Mouse (Mus musculus) thymus, adult 2 months (tissue): Measurements from ENCODE around the gene Rpap3. TPM values are rescaled to one million over a fixed set of nuclear protein-coding genes. Genes with fewer than 3 reads are reported as not detected.

ENCODE experiments used
- DNase-seq: peaks from one replicate; pipeline ENCODE4 v3.0.0; 2021
- H3K27ac ChIP-seq: fragments of 200-500 bp; 2 replicates; pipeline ENCODE4 v1.5.1; 2012; ENCODE audit warnings: low read length, control low read depth; ENCODE audit not compliant: control insufficient read depth, insufficient read depth
- H3K27me3 ChIP-seq: fragments of 200-500 bp; 2 replicates; pipeline ENCODE4 v1.6.1; 2012; ENCODE audit warnings: mild to moderate bottlenecking, low read length, moderate library complexity, mixed read lengths; ENCODE audit not compliant: control insufficient read depth, insufficient read depth
- H3K36me3 ChIP-seq: fragments of 200-500 bp; 2 replicates; pipeline ENCODE4 v1.6.1; 2012; ENCODE audit warnings: mild to moderate bottlenecking, low read length, moderate library complexity; ENCODE audit not compliant: control insufficient read depth, insufficient read depth
- H3K4me1 ChIP-seq: fragments of 200-500 bp; replicated peaks from 2 replicates; pipeline ENCODE4 v1.6.1; 2012; ENCODE audit warnings: low read length; ENCODE audit not compliant: control insufficient read depth, insufficient read depth
- H3K4me3 ChIP-seq: fragments of 200-500 bp; 2 replicates; pipeline ENCODE4 v1.5.1; 2012; ENCODE audit warnings: mild to moderate bottlenecking, low read length, control low read depth, moderate library complexity; ENCODE audit not compliant: control insufficient read depth, insufficient read depth
- CTCF ChIP-seq: fragments of 200-500 bp; IDR thresholded peaks from 2 replicates; pipeline ENCODE4 v1.5.1; 2012; ENCODE audit warnings: mild to moderate bottlenecking, control low read depth, low read length, moderate library complexity, borderline replicate concordance; ENCODE audit not compliant: control insufficient read depth, poor library complexity, insufficient read depth; ENCODE audit errors: extremely low read depth
- POLR2A ChIP-seq: fragments of 200-500 bp; IDR thresholded peaks from 2 replicates; pipeline ENCODE4 v1.6.1; 2012; ENCODE audit warnings: mild to moderate bottlenecking, low read length, control low read depth, moderate library complexity; ENCODE audit not compliant: control insufficient read depth, poor library complexity, insufficient read depth; ENCODE audit errors: extremely low read depth
- WGBS: fragments of 180-500 bp; shearing (Covaris S2); methylation state at CpG from one replicate; pipeline ENCODE4 v1.1.7; 2018; 5-methylcytosine and 5-hydroxymethylcytosine counted together
- polyA plus RNA-seq: library from polyadenylated mRNA; depleted of rRNA; stranded (reverse); fragments of >200 nt; gene quantifications from 2 replicates; pipeline ENCODE4 v1.2.3, GENCODE M21; 2012; rRNA removed

The Rpap3 gene
- polyA plus RNA-seq: 5.6 and 6.0 TPM in 2 replicates

DNA sequence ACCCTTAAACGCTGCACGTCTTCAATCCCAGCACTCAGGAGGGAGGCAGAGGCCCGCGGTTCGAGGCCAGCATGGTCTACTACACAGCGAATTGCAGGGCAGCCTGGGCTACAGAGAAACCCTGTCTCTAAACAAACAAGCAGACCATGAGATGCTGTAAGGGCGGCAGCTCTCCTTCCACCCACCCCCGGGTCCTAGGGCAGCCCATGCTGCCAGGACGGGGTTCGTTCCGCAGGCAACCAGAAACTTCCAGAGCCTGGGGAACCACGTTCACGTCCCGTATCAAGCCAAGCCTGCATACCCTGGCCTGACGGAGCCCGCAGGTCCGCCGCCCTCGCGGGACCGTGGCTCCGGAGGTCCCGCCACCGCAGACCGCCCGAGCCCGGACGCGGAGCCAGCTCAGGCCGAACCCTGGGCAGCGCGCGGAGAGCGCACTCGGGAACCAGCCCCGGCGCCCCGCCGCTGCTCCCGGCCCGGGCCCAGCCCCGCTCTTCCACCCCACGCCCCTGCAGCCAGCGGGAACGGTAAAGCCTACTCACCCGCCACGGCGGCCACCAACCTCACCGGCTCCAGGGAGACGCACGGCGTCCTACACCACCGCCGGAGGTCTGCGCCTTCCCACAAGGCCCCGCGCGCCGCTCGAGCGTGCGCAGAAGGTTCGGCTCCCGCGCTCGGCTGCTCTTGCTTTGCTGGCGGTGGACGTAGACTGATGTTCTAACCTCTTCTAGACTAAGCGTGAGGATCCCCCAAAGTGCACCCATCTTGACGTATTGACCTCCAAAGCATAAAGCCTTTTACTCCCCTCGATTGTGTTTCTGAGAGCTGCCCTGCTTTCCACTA is at the start of gene Rpap3:
Gene Rpap3, minus strand, starts transcription at position 615 of the 840 bp plus-strand sequence.
- peak; percentile 89 for DNase-seq
- under 1% methylated on average over 71 of the region's 71 CpGs for WGBS
- peak within 1 kb of the TSS; percentile 74 for H3K4me3 ChIP-seq
- peaks cover 5% of the 10 kb centered on the region for H3K4me1 ChIP-seq
- H3K27me3 ChIP-seq: no peaks in the 10 kb centered on the region
- no peak within 1 kb of the TSS for H3K27ac ChIP-seq
- TF ChIP-seq CTCF (no peak), POLR2A (peak; percentile 42; the same call in 1 of the 2 replicates)
- H3K36me3 ChIP-seq: peaks cover 4% of the 10 kb centered on the region; the same call in 1 of the 2 replicates

DNA sequence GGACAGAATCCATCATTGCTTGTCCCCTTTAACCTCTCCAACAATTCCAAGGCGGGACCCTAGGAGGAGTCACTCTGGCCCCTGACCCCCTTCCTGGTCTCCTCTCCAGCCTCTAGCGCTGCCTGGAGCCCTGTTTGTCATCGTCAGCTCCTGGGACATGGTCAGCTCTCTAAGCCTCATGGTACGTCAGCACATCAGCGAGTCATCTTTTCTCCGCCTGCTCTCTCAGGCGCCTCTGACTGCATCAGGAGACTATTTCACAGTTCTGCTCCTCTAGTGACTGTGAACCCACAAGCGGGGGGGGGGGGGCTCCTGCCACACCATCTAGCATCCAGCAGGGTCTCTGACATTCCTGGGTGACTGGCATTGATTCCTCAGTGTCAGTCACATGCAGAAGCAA is 49.7 kb upstream of the Rpap3 start:
- Histone ChIP-seq H3K4me1 (peaks cover 6% of the 10 kb centered on the region; the same call in 1 of the 2 replicates), H3K27me3 (no peaks in the 10 kb centered on the region), H3K36me3 (0 out of 2 replicates have a peak, but pooled peaks cover 3% of the 10 kb centered on the region), H3K4me3 (no peak overlapping the region), H3K27ac (no peak overlapping the region)
- no peak for DNase-seq
- WGBS: 92% methylated on average over 8 of the region's 8 CpGs
- TF ChIP-seq POLR2A (no peak), CTCF (no peak)

DNA sequence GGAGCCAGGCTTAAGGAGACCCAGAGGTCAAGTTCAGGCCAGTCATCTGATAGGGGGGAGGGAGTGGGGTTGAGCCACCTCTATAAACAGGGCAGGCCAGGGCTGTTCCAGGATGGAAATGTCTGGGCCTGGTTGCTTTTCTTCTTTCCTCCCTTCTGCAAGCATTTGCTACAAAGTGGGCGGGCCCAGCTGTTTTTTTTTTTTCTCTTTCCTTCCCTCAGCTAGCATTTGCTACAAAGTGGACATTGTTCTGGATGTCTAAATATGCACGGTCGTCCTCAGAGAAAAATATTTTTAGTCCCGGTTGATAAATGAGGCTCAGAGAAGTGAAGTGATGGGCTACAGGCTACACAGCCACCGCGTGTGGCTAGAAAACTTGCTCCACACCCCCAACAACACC is 48.9 kb upstream of the Rpap3 start:
- H3K27ac ChIP-seq: no peak overlapping the region
- no peaks in the 10 kb centered on the region for H3K36me3 ChIP-seq
- H3K4me1 ChIP-seq: peaks cover 15% of the 10 kb centered on the region; the same call in 1 of the 2 replicates
- 83% methylated on average over 6 of the region's 6 CpGs for WGBS
- H3K4me3 ChIP-seq: no peak overlapping the region
- DNase-seq: no peak
- TF ChIP-seq CTCF: no peak
- TF ChIP-seq POLR2A: no peak
- H3K27me3 ChIP-seq: no peaks in the 10 kb centered on the region

DNA sequence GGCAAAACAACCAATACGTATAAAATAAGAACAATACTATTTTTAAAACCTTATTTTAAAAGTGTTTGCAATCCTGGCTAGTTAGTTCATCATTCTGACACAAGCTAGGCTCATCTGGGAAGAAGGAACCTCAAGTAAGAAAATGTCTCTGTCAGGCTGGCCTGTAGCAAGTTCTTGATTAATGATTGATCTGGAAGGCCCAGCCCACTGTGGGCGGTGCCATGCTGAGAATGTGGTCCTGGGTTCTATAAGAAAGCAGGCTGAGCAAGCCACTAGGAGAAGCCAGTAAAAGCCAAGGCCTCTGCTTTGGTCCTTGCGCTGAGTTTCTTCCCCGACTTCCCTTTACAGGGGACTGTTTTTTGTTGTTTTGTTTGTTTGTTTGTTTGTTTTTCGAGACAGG is 46.9 kb upstream of the Rpap3 start:
- TF ChIP-seq POLR2A (no peak), CTCF (no peak)
- 99% methylated on average over 5 of the region's 5 CpGs for whole genome bisulfite sequencing

DNA sequence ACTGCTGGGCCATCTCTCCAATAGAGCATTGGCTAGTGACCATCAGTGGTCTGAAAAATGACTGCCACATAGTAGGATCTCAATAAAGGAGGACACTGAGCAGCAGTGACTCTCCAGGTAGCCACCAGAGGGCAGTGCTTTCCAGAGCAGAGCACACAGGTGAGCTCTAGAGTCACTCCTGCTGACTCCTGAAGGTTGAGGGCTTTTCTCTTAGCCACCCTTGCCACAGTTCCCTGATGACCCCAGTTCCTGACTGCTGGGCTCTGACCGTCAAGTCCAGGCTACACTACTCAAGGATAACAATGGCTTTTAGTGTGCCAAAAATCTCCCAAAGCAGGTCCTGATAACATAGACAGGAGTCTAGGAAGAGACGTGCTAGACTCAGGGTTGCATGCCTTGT is 46.1 kb upstream of the Rpap3 start:
- H3K27me3 ChIP-seq: no peaks in the 10 kb centered on the region
- WGBS: 92% methylated on average over 2 of the region's 2 CpGs
- H3K27ac ChIP-seq: no peak overlapping the region

More for the DNA sequence above, 46.9 kb upstream of the Rpap3 start:
- Histone ChIP-seq H3K27me3 (no peaks in the 10 kb centered on the region), H3K4me1 (peaks cover 31% of the 10 kb centered on the region; the same call in 1 of the 2 replicates), H3K27ac (no peak overlapping the region), H3K36me3 (no peaks in the 10 kb centered on the region), H3K4me3 (no peak overlapping the region)
- no peak for DNase-seq

DNA sequence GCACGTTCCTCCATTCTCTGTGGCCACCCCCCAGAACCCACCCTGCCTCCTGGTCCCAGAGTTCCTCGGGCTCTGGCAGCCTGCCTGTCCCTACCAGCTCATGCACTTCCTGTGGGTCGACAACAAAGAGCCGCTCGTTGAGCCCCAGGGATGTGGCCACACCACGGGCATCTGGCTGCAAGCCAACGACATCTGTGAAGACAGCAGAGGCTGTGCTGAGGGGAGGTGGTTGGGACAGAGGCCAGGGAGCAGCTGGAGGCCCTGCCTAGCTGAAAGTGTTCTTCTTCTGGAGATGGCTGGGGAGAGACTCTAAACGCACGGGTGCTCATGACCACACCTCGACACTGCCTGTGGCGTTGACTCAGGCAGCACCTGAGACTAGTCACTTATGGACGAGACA is 45.1 kb upstream of the Rpap3 start:
- no peaks in the 10 kb centered on the region for H3K27me3 ChIP-seq
- H3K4me3 ChIP-seq: peak overlapping the region; percentile 87
- WGBS: 2% methylated on average over 12 of the region's 12 CpGs
- H3K36me3 ChIP-seq: peaks cover 10% of the 10 kb centered on the region
- peak; percentile 78 for DNase-seq
- peak overlapping the region; percentile 89 for H3K27ac ChIP-seq
- TF ChIP-seq POLR2A (peak; percentile 46; the same call in 1 of the 2 replicates), CTCF (peak; percentile 57; the same call in 1 of the 2 replicates)
- peaks cover 44% of the 10 kb centered on the region for H3K4me1 ChIP-seq

More for the DNA sequence above, 46.1 kb upstream of the Rpap3 start:
- TF ChIP-seq POLR2A (no peak), CTCF (peak; percentile 67; the same call in 1 of the 2 replicates)
- Histone ChIP-seq H3K4me3 (no peak overlapping the region), H3K36me3 (peaks cover 4% of the 10 kb centered on the region), H3K4me1 (peaks cover 36% of the 10 kb centered on the region)
- no peak for DNase-seq
